Mouse (Mus musculus) bone marrow, adult 2 months (tissue): Measurements from ENCODE around the gene Adap1. TPM values are rescaled to one million over a fixed set of nuclear protein-coding genes. Genes with fewer than 3 reads are reported as not detected.
A peak's percentile ranks its signal among the peaks of the same experiment; 100 is the strongest.

Experiments used
- H3K27ac ChIP-seq: fragments of 200-500 bp; 2 replicates; pipeline ENCODE4 v1.5.1; 2012; ENCODE audit warnings: low read depth, mild to moderate bottlenecking, control low read depth, inconsistent platforms, low read length; ENCODE audit not compliant: control insufficient read depth, poor library complexity, insufficient read depth
- H3K4me1 ChIP-seq: fragments of 200-500 bp; 2 replicates; pipeline ENCODE4 v1.6.1; 2011; ENCODE audit warnings: low read length; ENCODE audit not compliant: control insufficient read depth, insufficient read depth
- H3K4me3 ChIP-seq: fragments of 200-500 bp; replicated peaks from 2 replicates; pipeline ENCODE3; 2011; ENCODE audit warnings: mild to moderate bottlenecking, low read depth, low read length, control low read depth; ENCODE audit not compliant: control insufficient read depth
- CTCF ChIP-seq: fragments of 200-500 bp; IDR thresholded peaks from 2 replicates; pipeline ENCODE4 v1.5.1; 2011; ENCODE audit warnings: low read length, control low read depth; ENCODE audit not compliant: control insufficient read depth, insufficient read depth
- POLR2A ChIP-seq: fragments of 200-500 bp; IDR thresholded peaks from 2 replicates; pipeline ENCODE4 v1.6.1; 2011; ENCODE audit warnings: low read depth, mild to moderate bottlenecking, control low read depth, low read length, borderline replicate concordance; ENCODE audit not compliant: control insufficient read depth
- WGBS: fragments of 180-500 bp; shearing (Covaris S2); methylation state at CpG from one replicate; pipeline ENCODE4 v1.1.7; 2018; 5-methylcytosine and 5-hydroxymethylcytosine counted together
- polyA plus RNA-seq: library from polyadenylated mRNA; stranded (reverse); fragments of >200 nt; gene quantifications from 2 replicates; pipeline ENCODE4 v1.2.4, GENCODE M21; 2011; ENCODE audit warnings: low replicate concordance; ENCODE audit not compliant: missing spikeins, insufficient read depth, insufficient read length

The Adap1 gene
- polyA plus RNA-seq = 12.1 and 26.4 TPM in 2 replicates

DNA sequence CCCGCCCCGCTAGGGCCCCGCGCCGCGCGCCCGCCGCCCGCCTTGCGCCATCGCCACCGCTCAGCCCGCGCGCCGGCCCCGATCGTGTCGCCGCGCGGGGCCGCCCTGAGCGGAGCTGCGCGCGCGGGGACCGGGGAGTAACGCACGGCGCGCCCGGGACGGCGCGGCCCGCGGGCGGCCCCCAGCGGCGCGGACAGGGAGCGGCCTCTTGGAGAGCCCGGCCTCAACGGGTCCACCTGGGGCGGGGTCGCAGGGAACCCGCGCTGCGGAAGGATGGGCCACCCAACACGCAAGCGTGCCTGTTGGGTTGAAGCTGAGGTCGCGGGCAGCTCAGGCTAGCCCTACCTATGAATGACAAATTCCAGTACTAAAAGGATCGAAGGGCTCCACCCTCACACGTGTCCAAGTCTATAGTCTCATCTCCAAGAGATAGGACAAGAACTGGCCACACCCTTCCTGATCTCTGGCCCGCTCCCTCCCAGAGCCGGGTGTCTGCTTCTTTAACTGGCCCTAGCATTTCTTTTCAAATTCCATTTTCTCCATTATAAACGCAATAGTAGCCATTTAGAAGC, at the start of gene Adap1:
Gene Adap1 (minus strand): TSS at position 228 of the 572 bp plus-strand sequence.
- H3K4me1 ChIP-seq = peaks cover 7% of the 10 kb centered on the region
- TF ChIP-seq CTCF (peak; percentile 43; the same call in 1 of the 2 replicates), POLR2A (peak; percentile 18; the same call in 1 of the 2 replicates)
- WGBS = 6% methylated on average over 61 of the region's 61 CpGs
- H3K4me3 ChIP-seq = peak within 1 kb of the TSS; percentile 67
- H3K27ac ChIP-seq = peak within 1 kb of the TSS; percentile 96

GRCm38 (mm10) chr5:139374841-139375240, 49.4 kb upstream of the Adap1 start:
- H3K4me1 ChIP-seq = peaks cover 18% of the 10 kb centered on the region
- H3K27ac ChIP-seq = no peak overlapping the region
- 84% methylated on average over 2 of the region's 2 CpGs for WGBS
- no peak for TF ChIP-seq CTCF
- no peak for TF ChIP-seq POLR2A
- H3K4me3 ChIP-seq = no peak overlapping the region

DNA sequence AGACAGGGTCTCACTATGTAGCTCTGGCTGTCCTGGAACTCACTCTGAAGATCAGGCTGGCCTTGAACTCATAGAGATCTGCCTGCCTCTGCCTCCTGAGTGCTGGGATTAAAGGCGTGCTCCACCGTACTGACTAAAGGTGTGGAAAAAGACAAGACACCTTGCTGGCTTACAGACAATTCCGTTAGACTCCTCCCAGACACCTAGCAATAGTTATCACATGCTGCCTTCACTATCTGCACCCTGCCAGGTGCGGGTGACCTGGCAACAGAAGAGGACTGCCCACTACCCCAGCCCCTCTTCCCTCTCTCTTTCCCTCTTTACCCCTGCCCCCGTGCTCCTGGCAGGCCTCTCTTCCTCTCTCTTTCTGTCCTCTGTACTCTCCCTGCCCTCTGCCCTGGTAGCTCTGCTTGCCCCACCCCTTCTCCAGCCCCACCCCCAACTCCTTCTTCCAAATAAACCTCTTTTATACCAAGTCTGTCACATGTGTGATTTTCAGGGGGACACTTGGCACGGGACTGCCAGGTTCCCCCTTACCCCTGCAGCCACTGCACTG, 48.5 kb upstream of the Adap1 start:
- no peak overlapping the region for H3K4me3 ChIP-seq
- peaks cover 17% of the 10 kb centered on the region for H3K4me1 ChIP-seq
- 53% methylated on average over 6 of the region's 6 CpGs for WGBS
- TF ChIP-seq CTCF = no peak
- TF ChIP-seq POLR2A = no peak
- no peak overlapping the region for H3K27ac ChIP-seq

DNA sequence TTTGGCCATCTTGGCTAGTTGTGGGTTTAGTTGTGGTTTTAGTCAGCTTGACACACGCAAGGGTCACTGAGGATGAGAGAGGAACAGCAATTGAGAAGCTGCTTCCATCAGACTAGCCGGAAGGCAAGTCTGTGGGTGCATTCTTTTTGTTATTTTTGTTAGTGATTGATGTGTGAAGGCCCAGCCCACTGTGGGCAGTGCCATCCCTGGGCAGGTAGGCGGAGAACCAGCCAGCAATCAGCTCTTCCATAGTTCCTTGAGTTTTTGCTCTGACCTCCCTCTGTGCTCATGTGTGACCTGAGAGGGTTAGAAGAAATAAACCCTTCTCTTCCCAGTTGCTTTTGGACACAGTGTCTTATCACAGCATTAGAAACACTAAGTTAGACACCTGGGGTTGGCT, 47.7 kb upstream of the Adap1 start:
- Histone ChIP-seq H3K4me3 (no peak overlapping the region), H3K4me1 (peaks cover 14% of the 10 kb centered on the region), H3K27ac (peak overlapping the region; percentile 39; the same call in 1 of the 2 replicates)
- TF ChIP-seq CTCF (no peak), POLR2A (no peak)
- WGBS = 40% methylated on average over 3 of the region's 3 CpGs

GRCm38 (mm10) chr5:139371631-139372401, 46.4 kb upstream of the Adap1 start:
- peaks cover 14% of the 10 kb centered on the region for H3K4me1 ChIP-seq
- peak overlapping the region; percentile 87 for H3K4me3 ChIP-seq
- 1% methylated on average over 39 of the region's 39 CpGs for WGBS
- TF ChIP-seq CTCF (no peak), POLR2A (peak; percentile 97)
- peak overlapping the region; percentile 96 for H3K27ac ChIP-seq

GRCm38 (mm10) chr5:139371118-139371517, 45.7 kb upstream of the Adap1 start:
- 55% methylated on average over 5 of the region's 5 CpGs for WGBS
- no peak for TF ChIP-seq CTCF
- no peak for TF ChIP-seq POLR2A
- H3K27ac ChIP-seq = peak overlapping the region; percentile 96; the same call in 1 of the 2 replicates
- H3K4me3 ChIP-seq = peak overlapping the region; percentile 87
- peaks cover 19% of the 10 kb centered on the region for H3K4me1 ChIP-seq

- Histone ChIP-seq H3K4me3 (no peak overlapping the region), H3K27ac (peak overlapping the region; percentile 16; the same call in 1 of the 2 replicates), H3K4me1 (peaks cover 20% of the 10 kb centered on the region)
- TF ChIP-seq CTCF (no peak), POLR2A (no peak)
- WGBS = 74% methylated on average over 6 of the region's 6 CpGs
Observed at GRCm38 (mm10) chr5:139370336-139370735, 44.9 kb upstream of the Adap1 start.

GRCm38 (mm10) chr5:139368638-139369320, 43.4 kb upstream of the Adap1 start:
- no peak for TF ChIP-seq CTCF
- TF ChIP-seq POLR2A = no peak
- Histone ChIP-seq H3K27ac (no peak overlapping the region), H3K4me1 (peaks cover 23% of the 10 kb centered on the region), H3K4me3 (no peak overlapping the region)
- WGBS = 85% methylated on average over 11 of the region's 11 CpGs
